Mouse (Mus musculus) 416B (cell line): Measurements from ENCODE around the gene Olfr1385.
"Not testable (repeated sequence)": the region's sequence is repeated elsewhere in the genome, so short reads cannot be mapped to it uniquely, and the experiment has no call there.

Experiments
- DNase-seq: peaks from one replicate; pipeline ENCODE4 v3.0.0; 2011; ENCODE audit warnings: low read depth

The Olfr1385 gene

GRCm38 (mm10) chr11:49488770-49489169 lies at the start of gene Olfr1385:
Gene Olfr1385 (plus strand): TSS chr11:49489070.
- DNase-seq: not testable (repeated sequence)

- DNase-seq: no peak
These were observed 33.8 kb upstream of the Olfr1385 start, which contains the start of gene Olfr1387 for GRCm38 (mm10) chr11:49455043-49455442. Gene Olfr1387 (plus strand): TSS chr11:49455343.

- not testable (repeated sequence) for DNase-seq
These were observed 24.1 kb upstream of the Olfr1385 start, which contains the start of gene Olfr1386 for GRCm38 (mm10) chr11:49464746-49465145. Gene Olfr1386 (plus strand): TSS chr11:49465046.

- DNase-seq: no peak
These were observed 2.9 kb upstream of the Olfr1385 start for GRCm38 (mm10) chr11:49485973-49486372.

- DNase-seq: no peak
These were observed 29.2 kb downstream of the Olfr1385 start for GRCm38 (mm10) chr11:49518086-49518485.

DNA sequence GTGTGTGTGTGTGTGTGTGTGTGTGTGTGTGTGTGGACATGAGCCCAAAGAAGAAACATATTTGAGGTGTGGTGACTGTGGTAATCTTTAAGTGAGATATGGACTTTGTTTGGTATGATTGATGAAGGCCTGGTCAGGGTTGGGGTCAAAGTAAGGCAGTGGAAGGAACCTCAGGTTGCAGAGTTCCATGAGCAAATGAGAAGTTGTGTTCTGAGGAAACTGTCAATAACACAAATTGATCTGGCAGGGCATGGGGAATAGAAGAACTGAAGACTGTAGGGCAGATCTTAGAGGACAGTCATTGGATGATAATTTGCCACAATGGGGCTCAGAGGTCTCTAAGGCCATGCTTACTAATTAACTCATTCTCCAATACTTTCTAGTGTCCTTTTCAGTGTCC lies 30.5 kb downstream of the Olfr1385 start, which contains the start of gene Olfr1383:
Gene Olfr1383 (plus strand): TSS at position 301 of the 400 bp plus-strand sequence.
- DNase-seq: no peak

GRCm38 (mm10) chr11:49527947-49528346 lies 39.1 kb downstream of the Olfr1385 start, which contains the start of gene Olfr1382:
Gene Olfr1382 (plus strand): TSS chr11:49528247.
- DNase-seq: no peak

DNA sequence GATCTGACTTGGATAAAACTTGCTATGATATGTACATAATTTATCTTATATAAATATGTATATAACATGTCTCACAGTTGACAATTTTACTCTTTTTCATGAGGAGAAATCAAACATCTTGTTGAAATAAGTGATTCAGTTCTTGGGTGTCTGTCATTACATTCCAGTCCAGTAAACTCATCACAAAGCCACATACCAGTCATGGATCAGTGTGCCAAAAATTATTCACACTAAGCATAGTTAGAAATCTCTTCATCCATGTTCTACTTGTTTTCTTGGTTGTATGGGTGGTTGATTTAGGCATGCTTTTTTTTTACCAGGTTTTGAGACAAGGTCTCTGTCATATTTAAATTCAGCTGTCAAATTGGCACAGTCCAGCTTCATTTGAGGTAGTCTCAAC lies 43.9 kb downstream of the Olfr1385 start:
- DNase-seq: no peak

DNA sequence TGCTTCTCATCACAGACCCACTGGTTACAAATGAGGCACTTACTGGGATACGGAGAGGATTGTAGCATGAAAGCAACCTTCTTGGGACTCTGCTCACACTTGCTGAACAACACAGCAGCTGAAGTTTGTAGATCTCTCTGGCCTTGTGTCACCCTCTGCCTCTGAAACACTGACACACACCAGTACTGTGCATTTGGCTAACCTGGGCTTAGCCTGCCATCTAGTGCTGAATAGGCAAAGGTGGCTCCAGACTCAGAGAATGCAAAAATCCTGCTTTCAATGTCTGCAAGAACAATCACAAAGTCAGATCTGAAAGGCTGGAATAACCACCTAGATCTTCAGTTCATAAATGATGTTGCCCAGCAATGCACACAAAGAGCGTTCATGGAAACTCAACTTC lies 47.8 kb downstream of the Olfr1385 start:
- peak; percentile 16 for DNase-seq

DNA sequence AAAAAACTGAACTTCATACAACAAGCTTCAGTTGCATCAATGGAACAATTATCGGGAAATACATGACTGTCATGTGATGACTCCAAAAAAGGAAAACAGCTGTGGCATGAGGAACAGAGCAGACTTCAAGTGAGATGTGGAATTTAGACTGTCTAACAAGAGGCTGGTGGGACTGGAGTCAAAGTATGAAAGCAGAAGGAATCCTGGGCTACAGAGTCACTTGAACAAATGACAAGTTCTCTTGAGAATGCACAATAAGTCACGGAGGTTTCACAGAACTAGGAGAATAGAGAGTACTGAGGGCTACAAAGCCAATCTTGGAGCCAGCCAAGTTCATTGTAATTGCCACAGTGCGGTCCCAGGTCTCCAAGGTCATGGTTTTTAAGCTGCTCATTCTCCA lies 54.3 kb downstream of the Olfr1385 start, which contains the start of gene Olfr1381:
Gene Olfr1381 (plus strand): TSS at position 301 of the 400 bp plus-strand sequence.
- not testable (repeated sequence) for DNase-seq
